Mouse (Mus musculus) layer of hippocampus, adult 18-20 months (tissue): ENCODE results near the gene Pdxp. TPM values are rescaled to one million over a fixed set of nuclear protein-coding genes. Genes with fewer than 3 reads are reported as not detected.
A peak's percentile ranks its signal among the peaks of the same experiment; 100 is the strongest.

Source experiments
- DNase-seq, 2 experiments: peaks; one replicate each; pipeline ENCODE4 v3.0.0; 2022; ENCODE audit warnings: low spot score in 2 of 2
- total RNA-seq, 2 experiments: library from RNA; stranded (reverse); gene quantifications; 2 replicates each; pipeline ENCODE4 v1.2.3; 2021

Gene Pdxp
- total RNA-seq, 2 experiments from 2014 or later = 170 to 178 TPM

DNA sequence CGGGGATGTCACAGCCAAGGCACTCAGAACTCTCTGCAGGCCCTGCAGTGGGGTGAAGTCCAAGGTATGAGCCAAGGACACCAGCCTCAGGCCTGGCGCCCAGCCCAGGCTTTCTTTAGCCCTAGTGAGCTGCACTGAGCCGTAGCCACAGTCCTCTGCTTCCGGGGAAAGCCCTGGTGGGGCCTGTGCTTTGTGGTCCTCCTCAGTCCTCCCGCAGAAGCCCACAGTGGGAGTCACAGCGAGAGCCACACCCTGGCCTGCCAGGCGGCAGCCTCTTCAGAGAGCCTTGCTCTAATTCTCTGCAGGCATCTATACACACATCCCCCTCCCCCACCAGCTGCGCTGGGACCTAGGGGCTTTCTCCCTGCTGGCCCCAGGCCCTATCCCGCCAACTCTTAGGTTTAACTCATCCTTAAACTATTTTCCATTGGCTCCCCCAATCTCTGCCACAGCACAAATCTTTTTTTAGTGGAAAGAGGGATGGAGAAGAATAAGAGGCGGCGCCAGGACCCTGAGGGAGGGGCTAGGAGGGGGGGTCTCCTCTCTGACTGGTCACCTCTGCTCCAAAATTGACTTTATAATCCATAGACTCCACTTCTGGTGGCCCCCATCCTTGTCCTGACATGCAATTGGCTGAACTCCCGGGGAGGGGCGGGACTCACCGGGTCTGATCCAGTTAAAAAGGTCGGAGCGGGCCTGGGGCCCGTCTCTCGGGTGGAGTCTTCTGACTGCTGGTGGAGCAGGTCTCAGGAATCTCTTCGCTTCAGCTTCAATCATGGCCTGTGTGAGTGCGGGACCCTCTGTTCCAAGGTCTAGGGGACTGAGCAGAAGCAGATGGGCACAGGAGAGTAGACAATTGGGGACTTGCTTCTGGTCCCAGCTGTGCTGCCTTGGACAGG is 12.6 kb downstream of the Pdxp start, which contains the start of gene Lgals1:
TSS of gene Lgals1 (plus strand) at position 705 of the 899 bp plus-strand sequence.
- DNase-seq = peak in 1 of 2 experiments; percentile 41

DNA sequence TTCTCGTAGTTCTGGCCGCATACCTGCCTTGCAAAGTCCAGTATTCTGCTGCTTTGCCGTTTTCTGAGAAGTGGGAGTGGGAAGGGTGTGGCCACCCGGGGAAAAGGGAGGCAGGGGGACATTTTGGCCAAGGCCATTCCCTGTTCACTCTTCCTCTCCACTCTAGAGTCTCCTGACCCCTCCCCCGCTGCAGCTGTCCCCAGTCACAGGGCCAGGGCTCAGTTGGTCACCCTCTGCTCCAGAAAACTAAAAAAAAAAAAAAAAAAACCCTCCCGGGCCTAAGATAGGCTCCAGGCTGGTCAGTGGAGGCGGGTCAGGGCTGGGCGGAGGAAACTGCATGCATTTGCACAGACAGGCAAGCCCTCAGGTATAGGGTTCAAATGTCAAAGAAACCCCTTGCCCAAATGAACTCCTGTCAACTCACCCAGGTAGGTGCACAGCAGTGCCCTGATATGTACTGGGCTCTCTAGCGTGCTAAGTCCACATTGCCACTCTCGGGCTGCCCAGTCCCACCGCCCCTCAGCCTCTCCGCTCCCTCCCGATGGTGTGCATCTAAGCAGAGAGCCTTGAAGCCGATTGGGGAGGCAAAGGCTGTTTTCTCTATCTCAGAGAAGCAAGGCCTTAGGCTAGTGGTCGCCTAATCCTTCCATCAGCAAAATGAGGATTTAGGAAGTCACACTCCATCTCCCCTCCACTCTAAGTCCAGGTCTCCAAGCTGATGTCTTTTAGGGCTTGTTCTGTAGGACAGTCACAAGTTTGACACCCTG is 13.5 kb downstream of the Pdxp start:
- DNase-seq = no peak

DNA sequence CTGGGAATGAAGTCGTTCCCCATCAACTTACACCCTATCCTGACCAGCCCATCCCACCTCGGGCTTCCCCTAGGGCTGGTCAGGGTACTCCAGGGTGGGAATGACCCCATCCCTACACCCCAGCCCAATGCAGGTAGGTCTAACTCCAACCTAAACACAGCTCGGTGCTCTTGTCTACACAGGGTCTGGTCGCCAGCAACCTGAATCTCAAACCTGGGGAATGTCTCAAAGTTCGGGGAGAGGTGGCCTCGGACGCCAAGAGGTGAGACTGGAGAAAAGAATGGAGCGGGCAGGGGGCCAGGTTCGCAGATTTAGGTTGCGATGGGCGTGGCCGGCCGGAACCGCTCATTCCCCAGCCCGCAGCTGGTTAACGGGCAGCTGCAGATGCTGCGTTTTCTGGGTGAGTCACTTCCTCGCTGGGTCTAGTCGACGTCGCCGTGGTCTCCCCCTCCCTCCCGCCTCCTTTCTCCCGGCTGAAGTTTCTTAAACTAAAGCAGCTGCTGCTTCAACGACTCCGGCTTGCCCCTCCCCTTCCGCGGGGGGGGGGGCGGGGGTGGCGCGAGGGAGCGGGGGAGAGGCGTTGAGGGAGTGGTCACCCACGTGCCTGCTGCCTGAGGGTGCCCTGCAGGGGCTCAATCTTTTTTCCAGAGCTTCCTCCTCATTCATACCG is 14.2 kb downstream of the Pdxp start:
- no peak for DNase-seq

DNA sequence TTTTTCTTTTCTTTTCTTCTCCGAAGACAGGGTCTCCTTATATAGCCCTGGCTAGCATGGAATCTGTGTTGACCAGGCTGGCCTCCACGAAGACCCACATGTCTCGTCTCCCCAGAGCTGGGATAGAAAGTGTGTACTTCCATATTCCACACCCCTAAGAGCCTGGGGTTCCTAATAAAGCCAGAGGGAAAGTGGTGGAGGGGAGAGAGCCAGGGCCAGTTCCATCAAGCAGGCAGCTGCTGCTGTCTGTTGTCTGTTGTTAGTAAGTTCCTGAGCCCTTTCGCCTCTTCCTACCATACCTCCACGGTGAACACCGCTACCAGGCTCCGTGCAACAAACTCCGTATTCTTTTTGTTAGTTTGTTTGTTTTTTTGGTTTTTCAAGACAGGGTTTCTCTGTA is 14.8 kb downstream of the Pdxp start:
- DNase-seq = no peak

DNA sequence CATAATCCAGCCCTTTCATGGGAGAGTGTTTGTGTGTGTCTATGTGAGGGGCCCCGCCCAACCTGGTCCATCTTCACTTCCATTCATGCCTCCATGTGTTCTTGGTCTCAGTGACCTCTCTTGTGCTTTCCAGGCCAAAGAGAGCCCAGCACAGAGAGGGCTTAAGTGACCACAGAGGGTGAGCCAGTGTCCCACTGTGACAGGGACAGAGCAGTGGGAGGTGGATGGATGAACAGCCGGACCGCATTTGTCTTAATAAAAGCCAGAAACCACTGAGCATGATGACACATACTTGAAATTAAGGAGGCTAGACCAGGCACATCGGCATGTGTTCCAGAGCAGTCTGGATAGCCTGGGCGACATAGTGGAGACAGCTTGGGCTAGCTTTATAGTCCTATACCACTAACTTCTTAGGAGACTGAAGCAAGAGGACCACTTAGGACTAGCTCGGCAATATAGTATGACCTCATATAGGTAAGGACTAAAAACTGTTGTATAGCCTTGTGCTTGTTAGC is 16.5 kb downstream of the Pdxp start:
- no peak for DNase-seq

DNA sequence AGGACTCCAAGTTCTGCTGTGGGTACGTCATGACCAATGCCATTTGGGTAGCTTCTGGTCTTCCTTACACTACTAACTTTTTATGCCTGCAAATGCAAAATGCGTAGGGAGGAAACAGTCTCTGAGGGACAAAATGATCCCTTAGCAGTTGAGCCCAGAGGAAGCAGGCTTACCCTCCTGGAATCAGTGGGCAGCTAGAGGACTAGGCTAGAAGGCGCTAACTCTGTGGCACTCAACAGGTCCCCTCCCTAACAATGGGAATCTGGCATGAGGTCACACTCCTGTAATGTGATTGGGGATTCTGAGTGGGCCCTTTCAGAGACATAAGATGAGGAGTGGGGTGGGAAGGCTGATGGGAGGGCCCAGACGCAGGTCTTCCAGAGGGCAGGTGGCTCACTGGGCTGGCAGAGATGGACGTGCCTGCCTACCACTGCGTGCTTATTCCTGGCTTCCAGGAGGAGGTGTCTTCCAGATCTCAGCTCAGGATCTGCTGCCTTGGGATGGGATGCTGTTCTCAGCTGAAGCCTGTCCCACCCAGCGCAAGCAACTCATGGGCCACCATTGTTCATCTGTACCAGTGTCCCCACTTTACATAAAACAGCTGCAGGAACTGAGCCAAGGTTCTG is 17.2 kb downstream of the Pdxp start:
- no peak for DNase-seq

DNA sequence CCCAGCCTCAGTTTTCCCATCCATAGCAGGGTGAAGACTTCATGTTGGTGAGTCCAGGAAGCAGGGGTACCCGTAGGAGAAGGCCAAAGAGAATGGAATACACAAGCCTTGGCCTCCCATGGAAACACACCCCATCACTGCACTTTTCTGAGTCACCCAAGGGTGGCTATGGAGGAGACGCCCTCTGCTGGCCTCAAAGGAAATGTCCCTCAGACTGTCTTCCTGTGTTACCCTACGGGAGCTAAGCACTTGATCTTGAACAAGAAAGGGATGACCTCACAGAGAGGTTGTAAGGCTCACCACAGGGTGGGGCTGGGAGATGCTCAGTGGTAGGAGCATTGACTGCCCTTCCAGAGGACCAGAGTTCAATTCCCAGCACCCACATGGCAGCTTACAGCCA is 17.9 kb downstream of the Pdxp start:
- peak in 1 of 2 experiments; percentile 52 for DNase-seq

DNA sequence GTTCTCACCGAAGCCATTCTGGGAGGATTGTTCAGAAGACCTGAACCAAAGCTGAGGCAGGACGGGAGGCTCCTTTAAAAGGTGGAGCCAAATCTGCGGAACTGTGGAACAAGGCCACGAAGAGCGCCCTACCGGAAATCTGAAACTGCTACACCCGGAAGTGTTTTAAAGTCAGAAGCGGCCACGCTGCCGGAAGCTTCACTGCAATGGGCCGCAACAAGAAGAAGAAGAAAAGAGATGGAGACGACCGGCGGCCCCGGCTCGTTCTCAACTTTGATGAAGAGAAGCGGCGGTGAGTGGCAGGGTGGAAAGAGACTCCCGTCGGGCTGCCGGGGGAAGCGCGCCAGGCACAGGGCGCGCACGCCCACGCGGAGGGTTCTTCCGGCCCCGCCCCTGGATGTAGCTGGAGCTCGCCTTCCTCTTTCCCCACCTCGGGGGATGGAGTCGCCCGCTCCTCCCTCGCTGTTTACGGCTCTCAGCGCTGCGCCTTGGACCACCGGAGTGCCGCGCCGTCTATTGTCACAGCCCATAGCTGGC is 21.1 kb downstream of the Pdxp start, which contains the start of gene Nol12:
TSS of gene Nol12 (plus strand) at position 150 of the 537 bp plus-strand sequence.
- DNase-seq = peak; percentile 79 to 94

DNA sequence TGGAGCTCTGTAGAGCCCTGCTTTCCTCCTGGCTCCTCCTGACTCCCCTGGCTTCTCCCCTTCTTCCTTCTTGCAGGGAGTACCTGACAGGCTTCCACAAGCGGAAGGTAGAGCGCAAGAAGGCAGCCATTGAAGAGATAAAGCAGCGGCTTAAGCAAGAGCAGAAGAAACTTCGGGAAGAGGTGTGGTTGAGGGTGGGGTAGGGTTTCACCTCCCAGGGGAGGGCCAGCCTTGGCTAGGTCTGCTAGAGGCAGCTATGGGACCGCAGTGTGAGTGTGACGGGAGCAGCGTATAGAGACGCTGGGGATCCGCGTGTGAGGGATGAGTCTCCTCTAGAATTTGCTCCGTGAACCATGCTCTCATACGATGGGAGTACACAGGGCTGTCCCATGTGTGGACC is 22.7 kb downstream of the Pdxp start:
- no peak for DNase-seq

DNA sequence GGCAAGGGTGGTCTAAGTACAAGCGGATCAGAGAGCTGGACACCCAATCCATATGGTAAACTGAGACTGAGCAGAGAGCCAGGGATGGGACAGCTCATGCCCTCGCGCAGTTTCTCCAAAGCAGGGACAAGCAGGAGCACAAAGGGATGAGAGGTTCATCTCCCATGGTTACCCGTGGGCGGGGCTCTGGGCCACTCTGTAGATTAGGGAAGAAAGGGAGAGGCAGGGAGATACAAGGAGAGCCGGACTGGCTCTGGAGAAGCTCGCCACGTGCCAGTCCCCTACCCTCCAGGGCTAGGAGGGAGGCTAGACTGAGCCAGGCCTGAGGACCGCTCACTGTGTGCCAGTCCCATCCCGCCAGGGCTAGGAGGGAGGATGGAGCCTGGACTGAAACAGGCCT is 23.6 kb downstream of the Pdxp start:
- DNase-seq = no peak

DNA sequence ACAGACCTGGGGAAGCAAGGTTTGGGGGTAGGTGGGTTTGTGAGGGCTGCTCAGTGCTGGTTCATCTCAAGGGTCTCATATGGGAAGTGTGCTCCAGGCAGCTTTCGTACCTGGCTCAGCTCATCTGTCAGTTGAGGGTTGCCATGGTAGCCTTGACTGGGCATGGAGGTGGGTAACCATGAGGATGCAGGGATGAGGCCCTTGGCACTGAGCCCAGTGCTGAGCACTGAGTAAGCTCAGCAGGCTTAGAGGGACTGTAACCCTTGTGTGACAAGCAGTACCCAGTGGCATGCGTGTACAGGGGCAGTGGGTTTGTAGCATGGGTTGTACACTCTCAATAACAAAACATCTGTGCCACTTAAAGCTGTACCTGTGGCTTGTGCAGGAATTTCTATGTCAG is 24.2 kb downstream of the Pdxp start:
- DNase-seq = no peak

DNA sequence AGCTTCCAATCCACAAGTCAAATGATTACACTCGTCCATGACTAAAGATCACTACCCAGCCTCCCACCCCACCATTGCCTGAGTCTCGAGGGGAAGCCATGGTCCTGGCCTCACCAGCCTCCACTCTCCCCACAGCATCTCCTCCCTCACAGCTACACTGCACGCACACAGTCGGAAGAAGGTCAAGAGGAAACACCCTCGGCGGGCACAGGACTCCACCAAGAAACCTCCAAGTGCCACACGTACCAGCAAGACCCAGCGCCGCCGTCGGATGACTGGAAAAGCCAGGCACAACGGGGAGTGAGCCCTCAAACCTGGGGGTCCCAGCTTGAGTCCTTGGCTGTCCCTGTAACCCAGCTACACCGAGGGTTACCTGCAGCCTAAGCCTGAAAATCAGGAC is 26.6 kb downstream of the Pdxp start:
- DNase-seq = no peak

DNA sequence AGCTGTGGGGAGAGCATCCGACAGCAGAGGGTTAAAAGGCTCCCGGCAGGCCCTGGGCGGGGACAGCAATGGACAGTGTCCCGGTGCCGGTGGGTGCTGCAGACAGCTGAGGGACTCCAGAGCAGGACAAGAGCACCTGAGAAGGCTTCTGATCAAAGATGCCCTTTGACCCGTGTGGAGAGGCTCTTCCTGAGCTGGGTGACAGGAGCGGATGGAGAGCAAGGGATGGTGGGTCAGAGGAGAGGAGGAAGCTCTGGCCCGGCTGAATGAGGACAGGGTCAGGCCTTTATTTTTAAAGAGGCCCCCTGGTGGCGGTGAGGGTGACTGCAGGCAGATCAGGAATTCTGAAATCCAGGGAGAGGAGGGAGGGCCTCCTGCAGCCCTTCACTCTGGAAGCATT is 28.9 kb downstream of the Pdxp start:
- peak; percentile 55 to 86 for DNase-seq

DNA sequence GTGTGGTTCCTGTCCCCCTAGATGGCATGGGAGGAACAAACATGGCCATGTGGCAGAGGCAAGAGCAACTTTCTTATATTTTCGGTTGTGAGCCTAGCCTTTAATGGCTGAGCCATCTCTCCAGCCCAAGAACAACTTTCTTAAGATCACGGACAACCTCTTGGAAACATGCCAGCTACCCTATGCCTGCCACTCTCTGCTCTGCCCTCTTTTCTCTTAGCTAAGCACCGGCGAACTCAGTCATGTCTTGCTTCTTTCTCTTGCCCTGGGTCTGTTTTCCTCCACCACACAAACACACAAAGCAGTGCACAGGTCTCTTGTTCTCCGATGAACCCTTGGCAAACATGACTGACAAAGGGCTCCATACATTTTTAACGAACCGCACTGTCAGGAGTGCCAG is 32.5 kb downstream of the Pdxp start:
- DNase-seq = no peak

DNA sequence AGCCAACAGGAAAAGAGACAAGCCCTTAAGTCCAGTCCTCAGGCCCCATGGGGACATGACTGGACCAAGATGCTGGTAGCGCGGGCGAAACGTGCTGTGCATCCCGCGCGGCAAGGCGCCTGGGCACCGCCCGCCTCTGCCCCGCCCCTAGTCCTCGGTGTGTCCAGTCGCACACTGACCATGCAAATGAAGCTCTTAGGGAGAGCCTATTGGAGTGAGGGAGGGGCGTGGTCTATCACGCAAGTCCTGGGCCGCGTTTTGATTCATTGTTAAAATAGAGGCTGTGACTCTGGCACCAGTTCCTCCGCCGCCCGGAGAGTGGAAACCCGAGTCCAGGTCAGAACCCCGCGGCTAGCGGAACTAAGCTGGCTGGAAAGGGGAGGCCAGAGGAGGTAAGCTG is 33.9 kb downstream of the Pdxp start, which contains the start of gene Triobp:
TSS of gene Triobp (plus strand) at position 68 of the 400 bp plus-strand sequence.
- DNase-seq = peak; percentile 70 to 74

DNA sequence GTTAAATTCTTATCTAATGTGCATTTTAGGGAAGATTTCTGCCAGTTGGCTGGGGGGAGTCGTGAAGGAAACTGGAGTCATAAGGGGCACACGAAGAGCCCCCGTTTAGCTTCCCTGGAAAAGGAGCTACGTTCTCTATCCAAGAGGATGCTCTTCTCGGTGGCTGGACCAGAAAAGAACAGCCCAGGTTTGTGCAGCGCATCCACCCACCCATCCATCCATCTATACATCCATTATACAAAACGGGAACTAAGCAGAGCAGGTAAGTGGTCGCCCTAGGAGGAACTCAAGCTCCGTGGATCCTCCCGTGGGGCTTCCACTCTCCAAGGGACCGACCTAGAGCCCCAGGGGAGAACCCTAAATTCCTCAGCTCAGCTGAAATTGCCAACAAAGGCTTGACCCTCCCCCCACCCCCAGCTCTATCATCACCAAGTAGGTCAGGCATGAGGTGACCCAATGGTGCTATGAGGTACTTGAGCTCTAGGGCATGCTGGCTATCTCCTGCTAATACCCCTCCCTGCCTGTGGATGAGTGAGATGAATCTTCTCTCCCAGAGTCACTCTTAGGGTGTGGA is 34.5 kb downstream of the Pdxp start:
- DNase-seq = no peak

DNA sequence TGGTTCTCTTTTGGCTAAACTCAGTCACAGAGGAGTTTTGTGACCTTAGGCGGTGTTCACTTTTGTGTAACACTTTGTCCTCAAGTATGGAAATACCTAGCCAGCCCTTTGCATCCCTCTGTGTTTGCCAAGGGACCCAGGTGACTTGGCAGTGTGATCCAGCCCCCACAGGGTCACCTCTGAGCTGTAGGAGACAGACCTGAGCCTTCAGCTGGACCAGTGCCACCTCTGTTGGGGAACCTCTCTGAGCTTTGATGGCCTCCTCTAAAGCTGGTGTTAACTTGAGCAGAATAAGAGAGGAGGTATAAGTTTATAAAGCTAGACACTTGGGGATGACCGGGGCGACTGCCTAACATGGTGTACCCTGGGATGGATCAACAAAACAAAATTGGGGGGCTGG is 35.2 kb downstream of the Pdxp start:
- DNase-seq = no peak

DNA sequence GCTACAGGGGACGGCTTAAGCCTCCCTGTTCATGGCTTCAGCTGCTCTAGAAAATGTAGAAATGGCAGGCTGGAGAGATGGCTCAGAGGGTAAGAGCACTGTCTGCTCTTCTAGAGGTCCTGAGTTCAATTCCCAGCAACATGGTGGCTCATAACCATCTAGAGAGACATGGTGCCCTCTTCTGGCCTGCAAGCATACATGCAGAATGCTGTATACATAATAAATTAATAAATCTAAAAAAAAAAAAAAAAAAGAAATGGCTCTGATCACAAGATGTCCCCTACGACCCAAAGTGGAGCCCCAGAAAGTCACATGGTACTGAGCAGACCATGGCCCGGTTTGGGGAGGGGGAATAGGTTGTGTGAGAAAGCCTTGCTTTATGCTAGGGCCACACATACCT is 41.9 kb downstream of the Pdxp start:
- no peak for DNase-seq

DNA sequence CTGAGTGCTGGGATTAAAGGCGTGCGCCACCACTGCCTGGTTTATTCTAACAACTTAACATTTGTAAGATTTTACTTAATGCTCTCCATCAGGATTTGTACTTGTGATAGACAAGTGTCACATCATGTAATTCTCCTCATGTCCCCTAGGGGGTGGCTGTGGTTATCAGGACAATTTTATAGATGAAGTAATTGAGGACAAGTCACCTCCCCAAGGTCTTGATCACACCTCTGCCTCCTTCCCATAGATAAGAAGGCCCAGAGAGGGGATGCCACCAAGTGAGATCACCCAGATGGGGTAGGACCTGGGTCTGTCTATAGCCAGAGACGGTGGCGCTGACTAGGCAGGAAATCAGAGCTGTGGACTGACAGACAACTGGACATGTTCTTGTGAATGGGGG is 42.6 kb downstream of the Pdxp start:
- no peak for DNase-seq

DNA sequence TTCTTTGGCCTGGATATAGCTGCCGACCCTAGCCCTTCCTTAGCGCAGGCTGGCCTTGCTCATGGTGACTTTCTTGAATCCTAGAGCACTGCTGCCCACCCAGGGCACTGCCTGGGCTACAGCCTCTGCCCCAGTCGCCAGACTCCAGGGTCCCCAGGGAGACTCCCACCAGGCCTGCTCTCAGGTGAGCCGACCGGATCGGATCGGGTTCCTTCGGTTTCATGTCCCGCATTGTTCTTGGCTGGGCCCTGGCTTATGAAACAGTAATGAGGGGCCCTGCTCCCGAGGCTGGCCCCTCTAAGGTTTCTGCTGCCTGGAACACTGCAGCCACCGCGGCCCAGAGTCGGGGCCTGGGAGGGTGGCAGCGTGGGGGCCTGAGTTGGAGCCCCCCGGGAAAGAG is 43.3 kb downstream of the Pdxp start:
- DNase-seq = no peak
